Comparison of ENCODE assay signal across 18 mouse cellular contexts in genomic region chr2:50902701-50903100, GRCm38 (mm10).
DNase-seq lines count a peak whose midpoint lies in the region; ATAC-seq lines count a peak whose summit lies in the region.
"Had no signal": no experiment of that assay in that cellular context is flagged by ENCODE, and none has a peak within 500 bp of the region (broad histone marks: within the 10 kb centered on the region; RNA-seq: fewer than 3 reads in every experiment).

No protein-coding gene starts in this region.

- no peak overlapping the region for H3K27ac ChIP-seq in forebrain, embryonic 12.5 days
- H3K27ac ChIP-seq in forebrain, embryonic 10.5 days: no peak overlapping the region
- H3K27ac ChIP-seq in lung, embryonic 16.5 days (ENCODE audit: low read length): no peak overlapping the region
- H3K27ac ChIP-seq in forebrain, embryonic 14.5 days (ENCODE audit: low read depth, low read length): peak overlapping the region; percentile 60; the same call in 1 of the 2 replicates
- H3K27ac ChIP-seq in hindbrain, embryonic 16.5 days (ENCODE audit: low read depth, low read length): no peak overlapping the region
- H3K27ac ChIP-seq: embryonic facial prominence, embryonic 15.5 days; heart, adult 2 months; heart, embryonic 13.5 days; stomach, embryonic 15.5 days had no signal

- H3K36me3 ChIP-seq in forebrain, embryonic 12.5 days (replicated peaks): no peaks in the 10 kb centered on the region
- no peaks in the 10 kb centered on the region for H3K36me3 ChIP-seq in forebrain, embryonic 10.5 days (replicated peaks)
- H3K36me3 ChIP-seq in lung, embryonic 16.5 days (ENCODE audit: control insufficient read depth, insufficient read depth, low read length): no peaks in the 10 kb centered on the region
- H3K36me3 ChIP-seq in forebrain, embryonic 14.5 days (ENCODE audit: control insufficient read depth, insufficient read depth, low read length): no peaks in the 10 kb centered on the region
- H3K36me3 ChIP-seq in hindbrain, embryonic 16.5 days (ENCODE audit: control insufficient read depth, insufficient read depth, low read length): no peaks in the 10 kb centered on the region
- H3K36me3 ChIP-seq: embryonic facial prominence, embryonic 15.5 days; heart, embryonic 13.5 days; stomach, embryonic 15.5 days had no signal

- no peak for DNase-seq in forebrain, embryonic 10.5 days (ENCODE audit: extremely low spot score, low spot score)
- DNase-seq in lung, postnatal 10 days: no peak
- peak; percentile 77 for DNase-seq in forebrain, embryonic 14.5 days (ENCODE audit: low spot score)
- DNase-seq in kidney, postnatal 14 days: no peak
- DNase-seq in adrenal gland, postnatal 25 days: no peak
- DNase-seq: adrenal gland, postnatal 10 days; cerebellum, adult 9-10 months; gastrocnemius, postnatal 14 days; heart, adult 2 months; heart, postnatal 14 days; kidney, adult 18-20 months; thymus, postnatal 25 days had no signal

- H3K27me3 ChIP-seq in forebrain, embryonic 12.5 days: no peaks in the 10 kb centered on the region
- no peaks in the 10 kb centered on the region for H3K27me3 ChIP-seq in forebrain, embryonic 10.5 days (ENCODE audit: poor library complexity, severe bottlenecking)
- H3K27me3 ChIP-seq in lung, embryonic 16.5 days (ENCODE audit: control insufficient read depth, insufficient read depth, low read depth, low read length): no peaks in the 10 kb centered on the region
- H3K27me3 ChIP-seq in forebrain, embryonic 14.5 days (replicated peaks; ENCODE audit: control insufficient read depth, insufficient read depth, low read length): no peaks in the 10 kb centered on the region
- no peaks in the 10 kb centered on the region for H3K27me3 ChIP-seq in hindbrain, embryonic 16.5 days (replicated peaks; ENCODE audit: control insufficient read depth, insufficient read depth, low read length)
- H3K27me3 ChIP-seq: embryonic facial prominence, embryonic 15.5 days; heart, embryonic 13.5 days; stomach, embryonic 15.5 days had no signal

- H3K9me3 ChIP-seq in forebrain, embryonic 12.5 days: no peaks in the 10 kb centered on the region
- H3K9me3 ChIP-seq in forebrain, embryonic 10.5 days: no peaks in the 10 kb centered on the region
- H3K9me3 ChIP-seq in lung, embryonic 16.5 days (ENCODE audit: control insufficient read depth, low read length): no peaks in the 10 kb centered on the region
- H3K9me3 ChIP-seq in forebrain, embryonic 14.5 days (replicated peaks; ENCODE audit: control insufficient read depth, low read length): no peaks in the 10 kb centered on the region
- no peaks in the 10 kb centered on the region for H3K9me3 ChIP-seq in hindbrain, embryonic 16.5 days (ENCODE audit: control insufficient read depth, low read length)
- H3K9me3 ChIP-seq: embryonic facial prominence, embryonic 15.5 days; heart, embryonic 13.5 days; stomach, embryonic 15.5 days had no signal

- ATAC-seq in forebrain, embryonic 12.5 days (ENCODE audit: low FRiP score): peak; percentile 27; the same call in 1 of the 2 replicates
- ATAC-seq in lung, embryonic 16.5 days (ENCODE audit: low read depth): peak; percentile 7; the same call in 1 of the 2 replicates
- peak; percentile 88 for ATAC-seq in forebrain, embryonic 14.5 days
- ATAC-seq in hindbrain, embryonic 16.5 days: no peak

- WGBS in forebrain, embryonic 12.5 days: 57% methylated on average over 8 of the region's 8 CpGs
- WGBS in forebrain, embryonic 10.5 days: 77% methylated on average over 8 of the region's 8 CpGs
- 60% methylated on average over 8 of the region's 8 CpGs for WGBS in lung, embryonic 16.5 days
- 37% methylated on average over 8 of the region's 8 CpGs for WGBS in forebrain, embryonic 14.5 days
- WGBS in hindbrain, embryonic 16.5 days: 51% methylated on average over 8 of the region's 8 CpGs

- H3K9ac ChIP-seq in forebrain, embryonic 12.5 days: no peak overlapping the region
- H3K9ac ChIP-seq in lung, embryonic 16.5 days (ENCODE audit: low read length): no peak overlapping the region
- H3K9ac ChIP-seq in forebrain, embryonic 14.5 days (ENCODE audit: low read length): peak overlapping the region; percentile 55
- H3K9ac ChIP-seq in hindbrain, embryonic 16.5 days (ENCODE audit: low read depth, low read length): no peak overlapping the region
- H3K9ac ChIP-seq: embryonic facial prominence, embryonic 15.5 days; heart, embryonic 13.5 days; stomach, embryonic 15.5 days had no signal

- no peak overlapping the region for H3K4me3 ChIP-seq in forebrain, embryonic 12.5 days (replicated peaks)
- H3K4me3 ChIP-seq in forebrain, embryonic 10.5 days: no peak overlapping the region
- H3K4me3 ChIP-seq in lung, embryonic 16.5 days (ENCODE audit: low read length): no peak overlapping the region
- no peak overlapping the region for H3K4me3 ChIP-seq in forebrain, embryonic 14.5 days (ENCODE audit: low read depth, low read length)
- no peak overlapping the region for H3K4me3 ChIP-seq in hindbrain, embryonic 16.5 days (ENCODE audit: low read length)
- H3K4me3 ChIP-seq: embryonic facial prominence, embryonic 15.5 days; heart, adult 2 months; heart, embryonic 13.5 days; stomach, embryonic 15.5 days had no signal

- H3K4me1 ChIP-seq in forebrain, embryonic 12.5 days: peaks cover 22% of the 10 kb centered on the region
- H3K4me1 ChIP-seq in forebrain, embryonic 10.5 days: peaks cover 24% of the 10 kb centered on the region
- H3K4me1 ChIP-seq in lung, embryonic 16.5 days (replicated peaks; ENCODE audit: control insufficient read depth, insufficient read depth, low read length): no peaks in the 10 kb centered on the region
- peaks cover 12% of the 10 kb centered on the region for H3K4me1 ChIP-seq in forebrain, embryonic 14.5 days (ENCODE audit: control insufficient read depth, insufficient read depth, low read length)
- no peaks in the 10 kb centered on the region for H3K4me1 ChIP-seq in hindbrain, embryonic 16.5 days (ENCODE audit: control insufficient read depth, insufficient read depth, low read depth, low read length)
- H3K4me1 ChIP-seq: embryonic facial prominence, embryonic 15.5 days; stomach, embryonic 15.5 days had no signal

- H3K4me2 ChIP-seq in forebrain, embryonic 12.5 days: peak overlapping the region; percentile 27; the same call in 1 of the 2 replicates
- H3K4me2 ChIP-seq in lung, embryonic 16.5 days (ENCODE audit: low read depth, low read length): no peak overlapping the region
- peak overlapping the region; percentile 35 for H3K4me2 ChIP-seq in forebrain, embryonic 14.5 days (ENCODE audit: low read length)
- peak overlapping the region; percentile 25 for H3K4me2 ChIP-seq in hindbrain, embryonic 16.5 days (ENCODE audit: low read length)
- H3K4me2 ChIP-seq: embryonic facial prominence, embryonic 15.5 days; heart, embryonic 13.5 days; stomach, embryonic 15.5 days had no signal
